Mouse (Mus musculus) lung, adult 2 months (tissue): ENCODE results near the gene Msh2.

Source experiments
- CTCF ChIP-seq: fragments of 200-500 bp; IDR thresholded peaks from 2 replicates; pipeline ENCODE4 v1.5.1; 2011; ENCODE audit warnings: mild to moderate bottlenecking, low read length, control low read depth; ENCODE audit not compliant: insufficient read depth
- POLR2A ChIP-seq: fragments of 200-500 bp; IDR thresholded peaks from 2 replicates; pipeline ENCODE4 v1.6.1; 2011; ENCODE audit warnings: low read depth, mild to moderate bottlenecking, control low read depth, low read length, borderline replicate concordance; ENCODE audit errors: extremely low read depth

DNA sequence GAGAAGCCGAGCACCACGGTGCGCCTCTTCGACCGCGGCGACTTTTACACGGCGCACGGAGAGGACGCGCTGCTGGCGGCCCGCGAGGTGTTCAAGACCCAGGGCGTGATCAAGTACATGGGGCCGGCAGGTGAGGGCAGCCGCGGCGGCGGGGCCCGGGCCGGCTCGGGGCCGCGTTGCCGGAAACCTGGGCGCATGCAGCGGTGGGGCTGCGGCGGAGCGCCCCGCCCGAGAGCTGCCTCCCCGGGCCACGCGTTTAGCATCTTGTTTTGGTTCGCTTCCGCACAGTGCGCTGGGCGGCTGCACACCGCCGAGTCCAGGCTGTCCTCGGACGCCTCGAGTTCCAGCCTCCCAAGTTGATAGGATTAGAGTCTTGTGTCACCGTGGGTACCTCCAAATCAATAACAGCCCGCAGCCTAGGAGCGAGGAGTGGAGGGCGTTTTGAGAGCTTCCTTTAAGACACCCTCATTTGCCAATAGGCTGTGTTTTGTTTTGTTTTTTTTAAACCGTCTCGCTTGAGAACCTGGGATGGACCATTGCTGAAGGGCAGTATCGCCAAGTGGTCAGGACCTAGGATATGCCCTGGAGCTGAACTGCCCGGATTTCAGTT, 652 bp downstream of the Msh2 start:
- TF ChIP-seq CTCF (no peak), POLR2A (no peak)
